In genomic region chr7:19127744-19128143, GRCm38 (mm10) we compare ENCODE assay signal across 27 mouse cellular contexts. TPM values are rescaled to one million over a fixed set of nuclear protein-coding genes. Genes with fewer than 3 reads are reported as not detected.
"Had no signal": no experiment of that assay in that cellular context is flagged by ENCODE, and none has a peak within 500 bp of the region (broad histone marks: within the 10 kb centered on the region; RNA-seq: fewer than 3 reads in every experiment).

No protein-coding gene starts in this region.

- H3K9me3 ChIP-seq: heart, embryonic 15.5 days; hindbrain, embryonic 10.5 days; hindbrain, embryonic 12.5 days; intestine, embryonic 15.5 days; limb, embryonic 10.5 days; limb, embryonic 12.5 days; liver, embryonic 13.5 days; liver, embryonic 15.5 days had no signal

- H3K27ac ChIP-seq: gastrocnemius, adult 2 months; heart, adult 2 months; heart, embryonic 15.5 days; hindbrain, embryonic 10.5 days; hindbrain, embryonic 12.5 days; hindbrain, embryonic 14.5 days; intestine, embryonic 15.5 days; left cerebral cortex, adult 2 months; limb, embryonic 10.5 days; limb, embryonic 12.5 days; liver, embryonic 13.5 days; liver, embryonic 15.5 days had no signal

- DNase-seq: gastrocnemius, adult 2 months; gastrocnemius, postnatal 10 days; gastrocnemius, postnatal 25 days; heart, adult 2 months; heart, postnatal 14 days; heart, postnatal 36 days; kidney, adult 18-20 months; kidney, adult 8-10 months; kidney, postnatal 10 days; kidney, postnatal 25 days; kidney, postnatal 4 days; liver; liver, embryonic 13.5 days had no signal

- H3K27me3 ChIP-seq: heart, embryonic 15.5 days; hindbrain, embryonic 12.5 days; intestine, embryonic 15.5 days; limb, embryonic 12.5 days; liver, embryonic 13.5 days; liver, embryonic 15.5 days had no signal

- H3K4me2 ChIP-seq: heart, embryonic 11.5 days; heart, embryonic 15.5 days; hindbrain, embryonic 12.5 days; hindbrain, embryonic 14.5 days; intestine, embryonic 15.5 days; limb, embryonic 12.5 days; liver, embryonic 11.5 days; liver, embryonic 13.5 days; liver, embryonic 15.5 days had no signal

- H3K9ac ChIP-seq: heart, embryonic 15.5 days; hindbrain, embryonic 12.5 days; hindbrain, embryonic 14.5 days; intestine, embryonic 15.5 days; limb, embryonic 12.5 days; liver, embryonic 13.5 days; liver, embryonic 15.5 days had no signal

- H3K4me3 ChIP-seq: gastrocnemius, adult 2 months; heart, adult 2 months; heart, embryonic 15.5 days; hindbrain, embryonic 10.5 days; hindbrain, embryonic 12.5 days; intestine, embryonic 15.5 days; left cerebral cortex, adult 2 months; limb, embryonic 10.5 days; limb, embryonic 12.5 days; liver, embryonic 13.5 days; liver, embryonic 15.5 days had no signal

- H3K36me3 ChIP-seq: heart, embryonic 15.5 days; intestine, embryonic 15.5 days had no signal

- ATAC-seq: hindbrain, embryonic 16.5 days; inflammation-experienced regulatory T-cells, adult 6 months; intestine, embryonic 15.5 days; intestine, postnatal 0 days had no signal

RNA-seq across cellular contexts. Expression of gene Gm4969, which starts 9.6 kb away (rescaled TPM):
- total RNA-seq: gastrocnemius, adult 2 months; gastrocnemius, postnatal 25 days; heart, adult 2 months; heart, postnatal 36 days had no signal
- polyA plus RNA-seq: heart, adult 2 months had no signal
